Mouse (Mus musculus) MEL (cell line): ENCODE data around the gene Hsdl2.

ENCODE experiments used
- CTCF ChIP-seq, 3 experiments: IDR thresholded peaks in 2 of 3; conservative IDR thresholded peaks in 1 of 3; 2 replicates each; pipeline ENCODE4 v1.5.1; 2011 to 2012; ENCODE audit warnings: low read length in 3 of 3, low read depth in 2 of 3, mild to moderate bottlenecking in 2 of 3, improper control_type of control experiment in 1 of 3, inconsistent platforms in 1 of 3, mixed read lengths in 1 of 3, moderate library complexity in 1 of 3; ENCODE audit not compliant: control insufficient read depth in 1 of 3, insufficient read depth in 1 of 3, poor library complexity in 1 of 3, severe bottlenecking in 1 of 3
- E2F4 ChIP-seq: IDR thresholded peaks from 2 replicates; pipeline ENCODE4 v1.6.1; 2011; ENCODE audit warnings: low read depth, low read length, improper control_type of control experiment, borderline replicate concordance
- TAL1 ChIP-seq: IDR thresholded peaks from 2 replicates; pipeline ENCODE4 v1.6.1; 2012; ENCODE audit warnings: mild to moderate bottlenecking, inconsistent platforms, low read length, moderate library complexity, mixed read lengths
- TCF12 ChIP-seq: IDR thresholded peaks from 2 replicates; pipeline ENCODE4 v1.6.1; 2014; ENCODE audit warnings: low read depth, mild to moderate bottlenecking, inconsistent platforms, low read length, improper control_type of control experiment, moderate library complexity
- USF1 ChIP-seq: IDR thresholded peaks from 2 replicates; pipeline ENCODE4 v1.6.1; 2014; ENCODE audit warnings: low read depth, mild to moderate bottlenecking, inconsistent platforms, low read length, improper control_type of control experiment, moderate library complexity
- ZC3H11A ChIP-seq: IDR thresholded peaks from 2 replicates; pipeline ENCODE4 v1.6.1; 2012; ENCODE audit warnings: low read depth, mild to moderate bottlenecking, inconsistent platforms, low read length, improper control_type of control experiment

- TF ChIP-seq USF1 (no peak), E2F4 (no peak), ZC3H11A (no peak), TCF12 (no peak), TAL1 (no peak), CTCF (IDR thresholded peaks at IDR 0.05 in 2 of 3, conservative IDR thresholded peaks at IDR 0.05 in 1 of 3; ENCODE audit: control insufficient read depth in 1 of 3, insufficient read depth in 1 of 3, low read depth in 2 of 3, low read length in 3 of 3, poor library complexity in 1 of 3, severe bottlenecking in 1 of 3) (no peak)
Observed at GRCm38 (mm10) chr4:59567576-59568260, 13.6 kb upstream of the Hsdl2 start.
